Mouse (Mus musculus) brain, adult 2 months (tissue): ENCODE measurements around the gene Cdhr2.
A peak's percentile ranks its signal among the peaks of the same experiment; 100 is the strongest.

Experiments used
- DNase-seq: peaks from one replicate; pipeline ENCODE4 v3.0.0; 2011; ENCODE audit warnings: low read depth, low spot score

The Cdhr2 gene

GRCm38 (mm10) chr13:54750699-54751098, 49.4 kb downstream of the Cdhr2 start:
- DNase-seq = no peak

GRCm38 (mm10) chr13:54752656-54753055, 51.4 kb downstream of the Cdhr2 start:
- DNase-seq = peak; percentile 93

- no peak for DNase-seq
Observed at GRCm38 (mm10) chr13:54753733-54754132, 52.5 kb downstream of the Cdhr2 start.

GRCm38 (mm10) chr13:54754169-54755080, 53.2 kb downstream of the Cdhr2 start:
- peak; percentile 90 for DNase-seq

- peak; percentile 91 for DNase-seq
Observed at GRCm38 (mm10) chr13:54755201-54755830, 54.1 kb downstream of the Cdhr2 start.

- no peak for DNase-seq
Observed at GRCm38 (mm10) chr13:54756156-54756712, 55.0 kb downstream of the Cdhr2 start.

- peak; percentile 95 for DNase-seq
Observed at GRCm38 (mm10) chr13:54757093-54757830, 56.0 kb downstream of the Cdhr2 start.

- peak; percentile 99 for DNase-seq
Observed at GRCm38 (mm10) chr13:54758045-54758755, 56.9 kb downstream of the Cdhr2 start.

- DNase-seq = no peak
Observed at GRCm38 (mm10) chr13:54758756-54759470, 57.7 kb downstream of the Cdhr2 start.

- DNase-seq = no peak
Observed at GRCm38 (mm10) chr13:54759496-54759895, 58.2 kb downstream of the Cdhr2 start.

GRCm38 (mm10) chr13:54760164-54760795, 59.0 kb downstream of the Cdhr2 start:
- DNase-seq = peak; percentile 96

- no peak for DNase-seq
Observed at GRCm38 (mm10) chr13:54760906-54761305, 59.6 kb downstream of the Cdhr2 start.

GRCm38 (mm10) chr13:54765281-54766191, 64.3 kb downstream of the Cdhr2 start:
- DNase-seq = peak; percentile 82

- DNase-seq = peak; percentile 93
Observed at GRCm38 (mm10) chr13:54766192-54766768, 65.0 kb downstream of the Cdhr2 start, which contains the start of gene Sncb. Gene Sncb (minus strand): TSS chr13:54766595.

- DNase-seq = no peak
Observed at GRCm38 (mm10) chr13:54767012-54767411, 65.8 kb downstream of the Cdhr2 start.

- peak; percentile 93 for DNase-seq
Observed at GRCm38 (mm10) chr13:54780592-54780991, 79.3 kb downstream of the Cdhr2 start.

- DNase-seq = peak; percentile 73
Observed at GRCm38 (mm10) chr13:54781086-54781485, 79.8 kb downstream of the Cdhr2 start.

GRCm38 (mm10) chr13:54783235-54783634, 82.0 kb downstream of the Cdhr2 start:
- DNase-seq = no peak
